Mouse (Mus musculus) heart, embryonic 11.5 days (tissue): Measurements from ENCODE around the gene Rbm34. TPM values are rescaled to one million over a fixed set of nuclear protein-coding genes. Genes with fewer than 3 reads are reported as not detected.
"Not testable (repeated sequence)": the region's sequence is repeated elsewhere in the genome, so short reads cannot be mapped to it uniquely, and the experiment has no call there.

Source experiments
- ATAC-seq: fragments of 200-750 bp; cut with Nextera tagmentation; replicated peaks from 2 replicates; pipeline ENCODE4 v1.8.0; 2017; ENCODE audit warnings: moderate library complexity; ENCODE audit not compliant: insufficient number of reproducible peaks, low FRiP score, low TSS enrichment
- H3K27ac ChIP-seq: fragments of 300-500 bp; sonication (generic); 2 replicates; pipeline ENCODE4 v1.5.1; 2014; ENCODE audit warnings: mild to moderate bottlenecking, low read depth, low read length
- H3K27me3 ChIP-seq: fragments of 300-500 bp; sonication (generic); 2 replicates; pipeline ENCODE4 v1.6.1; 2014; ENCODE audit warnings: mild to moderate bottlenecking, low read length, mixed read lengths; ENCODE audit not compliant: control insufficient read depth, insufficient read depth
- H3K36me3 ChIP-seq: fragments of 300-500 bp; sonication (generic); 2 replicates; pipeline ENCODE4 v1.6.1; 2014; ENCODE audit warnings: mild to moderate bottlenecking, low read length, moderate library complexity, mixed read lengths; ENCODE audit not compliant: control insufficient read depth, insufficient read depth
- H3K4me1 ChIP-seq: fragments of 300-500 bp; sonication (generic); 2 replicates; pipeline ENCODE4 v1.6.1; 2014; ENCODE audit warnings: low read length; ENCODE audit not compliant: control insufficient read depth, insufficient read depth
- H3K4me2 ChIP-seq: fragments of 300-500 bp; sonication (generic); 2 replicates; pipeline ENCODE4 v1.6.1; 2014; ENCODE audit warnings: mild to moderate bottlenecking, moderate library complexity
- H3K4me3 ChIP-seq: fragments of 300-500 bp; sonication (generic); 2 replicates; pipeline ENCODE4 v1.5.1; 2014; ENCODE audit warnings: low read depth, low read length
- H3K9ac ChIP-seq: fragments of 300-500 bp; sonication (generic); 2 replicates; pipeline ENCODE4 v1.6.1; 2014; ENCODE audit warnings: mild to moderate bottlenecking, low read depth, low read length, moderate library complexity
- H3K9me3 ChIP-seq: fragments of 300-500 bp; sonication (generic); replicated peaks from 2 replicates; pipeline ENCODE4 v1.6.1; 2016; ENCODE audit warnings: low read length; ENCODE audit not compliant: control insufficient read depth
- WGBS: fragments of 180-500 bp; shearing (Covaris S2); extraction: QIAGEN DNeasy Blood & Tissue Kit; methylation state at CpG from one replicate; pipeline ENCODE4 v1.1.7; 2014; ENCODE audit not compliant: insufficient replicate concordance; 5-methylcytosine and 5-hydroxymethylcytosine counted together
- polyA plus RNA-seq: library from polyadenylated mRNA; unstranded; fragments of >200 nt; fragmentation: Nextera tagmentation; extraction: Ambion mirVana; gene quantifications from 2 replicates; pipeline ENCODE4 v1.2.1, GENCODE M21; 2014

Gene Rbm34
- polyA plus RNA-seq, 1 experiment from 2014 or later: 15.6 TPM

DNA sequence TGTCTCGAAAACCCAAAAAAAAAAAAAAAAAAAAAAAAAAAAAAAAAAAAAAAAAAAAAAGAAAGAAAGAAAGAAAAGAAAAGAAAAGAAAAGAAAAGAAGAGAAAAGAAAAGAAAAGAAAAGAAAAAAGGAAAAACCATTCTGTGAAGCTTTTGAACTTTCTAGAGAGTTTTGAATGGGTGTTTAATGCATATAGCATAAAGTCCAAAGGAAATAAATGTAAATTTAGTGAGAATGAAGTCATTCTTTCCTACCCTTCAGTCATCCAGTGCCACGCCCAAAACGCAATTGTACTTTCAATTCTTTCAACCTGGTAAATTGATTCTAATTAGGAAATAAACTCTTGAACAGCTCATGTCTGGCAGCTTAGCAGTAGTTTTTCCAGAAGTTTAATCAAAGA is 7.7 kb upstream of the Rbm34 start:
- H3K4me2 ChIP-seq: peak overlapping the region; percentile 65
- H3K4me1 ChIP-seq, H3K9me3 ChIP-seq, H3K27ac ChIP-seq, H3K9ac ChIP-seq, H3K36me3 ChIP-seq, ATAC-seq, H3K27me3 ChIP-seq: not testable (repeated sequence)
- H3K4me3 ChIP-seq: peak overlapping the region; percentile 41; the same call in 1 of the 2 replicates
- WGBS: 35% methylated on average over 2 of the region's 3 CpGs

- ATAC-seq: no peak
- peaks cover 3% of the 10 kb centered on the region; the same call in 1 of the 2 replicates for H3K27me3 ChIP-seq
- H3K4me3 ChIP-seq: no peak overlapping the region
- WGBS: 78% methylated on average over 10 of the region's 10 CpGs
- H3K4me2 ChIP-seq: no peak overlapping the region
- H3K27ac ChIP-seq: no peak overlapping the region
- H3K4me1 ChIP-seq: no peaks in the 10 kb centered on the region
- no peaks in the 10 kb centered on the region for H3K9me3 ChIP-seq
- no peak overlapping the region for H3K9ac ChIP-seq
- no peaks in the 10 kb centered on the region for H3K36me3 ChIP-seq
Measured at GRCm38 (mm10) chr8:126978028-126978427, 7.2 kb upstream of the Rbm34 start.

DNA sequence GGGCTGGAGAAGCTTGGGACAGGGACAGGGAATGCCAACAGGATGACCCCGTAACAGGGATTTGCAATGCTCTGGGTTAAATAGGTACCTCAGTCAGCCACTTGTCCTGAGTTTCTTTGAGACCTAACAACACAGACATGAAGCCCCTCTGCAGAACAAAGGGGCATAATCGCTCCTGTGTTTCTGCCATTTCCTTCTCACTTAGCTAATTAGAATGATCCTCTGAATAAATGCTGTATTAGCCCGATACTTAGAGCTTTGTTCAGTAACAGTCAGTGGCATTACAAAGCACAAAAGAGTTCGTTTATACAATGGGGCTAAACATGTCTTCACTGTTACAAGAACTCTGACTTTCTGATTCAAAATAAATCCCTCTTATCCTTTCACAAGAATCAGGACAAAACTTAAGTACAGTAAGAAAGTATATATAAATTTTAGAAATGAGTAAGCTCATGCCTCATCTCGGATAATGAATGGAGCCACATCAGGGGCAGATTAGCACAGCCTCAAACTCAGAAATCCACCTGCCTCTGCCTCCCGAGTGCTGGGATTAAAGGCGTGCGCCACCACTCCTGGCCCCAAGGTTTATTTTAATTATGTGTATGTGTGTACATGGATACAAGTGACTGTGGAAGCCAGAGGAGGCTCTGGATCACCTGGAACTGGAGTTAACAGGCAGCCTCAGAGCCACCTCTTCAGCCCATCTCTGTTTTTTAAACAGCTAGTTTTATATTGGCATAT is 5.9 kb upstream of the Rbm34 start:
- no peak overlapping the region for H3K9ac ChIP-seq
- no peaks in the 10 kb centered on the region for H3K36me3 ChIP-seq
- no peak for ATAC-seq
- no peak overlapping the region for H3K4me3 ChIP-seq
- no peak overlapping the region for H3K4me2 ChIP-seq
- H3K27me3 ChIP-seq: peaks cover 3% of the 10 kb centered on the region; the same call in 1 of the 2 replicates
- 63% methylated on average over 8 of the region's 8 CpGs for WGBS
- no peaks in the 10 kb centered on the region for H3K9me3 ChIP-seq
- H3K27ac ChIP-seq: no peak overlapping the region
- H3K4me1 ChIP-seq: no peaks in the 10 kb centered on the region

DNA sequence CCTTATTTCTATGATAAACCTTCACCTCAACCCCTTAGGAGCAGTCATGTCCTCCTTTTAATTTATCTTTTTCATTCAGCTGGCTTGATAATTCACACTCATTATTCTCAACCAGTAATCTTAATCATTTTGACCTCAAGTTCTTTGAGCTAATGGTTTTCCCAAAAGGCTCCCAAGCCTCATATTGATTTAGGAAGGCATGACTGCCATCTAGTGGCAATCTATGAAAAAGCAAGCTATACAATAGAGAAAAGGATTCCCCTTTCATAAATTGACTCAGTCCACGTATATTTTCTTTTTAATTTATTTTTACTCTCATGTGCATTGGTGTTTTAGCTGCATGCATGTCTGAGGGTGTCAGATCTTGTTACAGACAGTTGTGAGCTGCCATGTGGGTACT is 4.8 kb upstream of the Rbm34 start:
- no peak for ATAC-seq
- 30% methylated on average over 1 of the region's 1 CpGs for WGBS
- H3K27me3 ChIP-seq: peaks cover 3% of the 10 kb centered on the region; the same call in 1 of the 2 replicates
- H3K27ac ChIP-seq: no peak overlapping the region
- no peaks in the 10 kb centered on the region for H3K36me3 ChIP-seq
- no peak overlapping the region for H3K4me3 ChIP-seq
- no peak overlapping the region for H3K4me2 ChIP-seq
- H3K4me1 ChIP-seq: no peaks in the 10 kb centered on the region; the same call in 1 of the 2 replicates
- H3K9me3 ChIP-seq: no peaks in the 10 kb centered on the region
- H3K9ac ChIP-seq: no peak overlapping the region

DNA sequence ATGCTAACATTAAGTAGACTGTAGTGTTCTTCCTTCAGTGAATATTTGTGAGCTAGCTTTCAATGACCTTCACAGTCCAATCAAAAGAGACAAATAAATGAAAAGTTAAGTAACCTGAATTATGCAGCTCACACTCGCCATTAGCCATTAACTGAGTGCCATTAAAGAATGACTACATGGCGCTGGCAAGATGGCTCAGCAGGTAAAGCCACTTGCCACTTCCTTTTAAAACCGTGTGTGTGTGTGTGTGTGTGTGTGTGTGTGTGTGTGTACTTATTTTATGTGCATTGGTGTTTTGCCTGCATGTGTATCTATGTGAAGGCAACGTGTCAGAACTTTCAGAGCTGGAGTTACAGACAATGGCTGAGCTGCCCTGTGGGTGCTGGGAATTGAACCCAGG is 3.6 kb upstream of the Rbm34 start:
- Histone ChIP-seq H3K4me1 (peaks cover 2% of the 10 kb centered on the region; the same call in 1 of the 2 replicates), H3K4me2 (no peak overlapping the region), H3K36me3 (no peaks in the 10 kb centered on the region), H3K9ac (no peak overlapping the region), H3K27ac (no peak overlapping the region), H3K27me3 (peaks cover 3% of the 10 kb centered on the region; the same call in 1 of the 2 replicates), H3K4me3 (no peak overlapping the region), H3K9me3 (no peaks in the 10 kb centered on the region)
- no peak for ATAC-seq
- WGBS: 78% methylated on average over 4 of the region's 4 CpGs

DNA sequence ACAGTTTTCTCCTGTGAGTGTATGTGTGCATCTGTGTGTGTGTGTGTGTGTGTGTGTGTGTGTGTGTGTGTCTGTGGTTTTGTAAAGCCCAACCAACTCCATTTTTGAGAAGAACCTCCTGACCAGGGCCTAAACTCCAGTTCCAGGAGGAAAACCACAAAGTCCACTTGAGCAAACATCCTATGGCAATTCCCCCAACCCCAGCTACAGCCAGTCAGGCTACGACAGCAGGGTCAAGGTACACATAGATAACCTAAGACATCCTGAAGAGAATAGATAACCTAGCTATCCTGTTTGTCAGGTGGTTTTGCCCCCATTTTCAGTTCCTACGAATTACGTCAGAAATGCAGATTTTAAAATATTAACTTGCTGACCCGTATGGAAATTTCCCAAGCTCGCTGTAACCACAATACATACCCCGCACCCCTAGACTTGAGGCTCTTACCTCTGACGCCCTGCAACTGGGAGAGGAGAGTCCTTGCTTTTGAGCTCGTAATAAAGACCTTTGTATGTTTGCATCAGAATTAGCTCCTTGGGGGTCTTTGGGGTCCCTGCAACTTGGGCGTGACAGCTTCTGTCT is 2.9 kb upstream of the Rbm34 start:
- 66% methylated on average over 9 of the region's 9 CpGs for WGBS
- ATAC-seq: no peak
- Histone ChIP-seq H3K4me2 (no peak overlapping the region), H3K36me3 (peaks cover under 1% of the 10 kb centered on the region; the same call in 1 of the 2 replicates), H3K4me1 (peaks cover 2% of the 10 kb centered on the region; the same call in 1 of the 2 replicates), H3K4me3 (no peak overlapping the region), H3K9me3 (no peaks in the 10 kb centered on the region), H3K27me3 (peaks cover 3% of the 10 kb centered on the region; the same call in 1 of the 2 replicates), H3K27ac (no peak overlapping the region), H3K9ac (no peak overlapping the region)

- Histone ChIP-seq H3K36me3 (peaks cover 7% of the 10 kb centered on the region), H3K9me3 (no peaks in the 10 kb centered on the region), H3K4me3 (no peak overlapping the region), H3K9ac (no peak overlapping the region), H3K27me3 (peaks cover 3% of the 10 kb centered on the region; the same call in 1 of the 2 replicates), H3K27ac (no peak overlapping the region), H3K4me2 (no peak overlapping the region), H3K4me1 (peaks cover 2% of the 10 kb centered on the region; the same call in 1 of the 2 replicates)
- 61% methylated on average over 2 of the region's 2 CpGs for WGBS
- ATAC-seq: no peak
Measured at GRCm38 (mm10) chr8:126972649-126973048, 1.8 kb upstream of the Rbm34 start.

DNA sequence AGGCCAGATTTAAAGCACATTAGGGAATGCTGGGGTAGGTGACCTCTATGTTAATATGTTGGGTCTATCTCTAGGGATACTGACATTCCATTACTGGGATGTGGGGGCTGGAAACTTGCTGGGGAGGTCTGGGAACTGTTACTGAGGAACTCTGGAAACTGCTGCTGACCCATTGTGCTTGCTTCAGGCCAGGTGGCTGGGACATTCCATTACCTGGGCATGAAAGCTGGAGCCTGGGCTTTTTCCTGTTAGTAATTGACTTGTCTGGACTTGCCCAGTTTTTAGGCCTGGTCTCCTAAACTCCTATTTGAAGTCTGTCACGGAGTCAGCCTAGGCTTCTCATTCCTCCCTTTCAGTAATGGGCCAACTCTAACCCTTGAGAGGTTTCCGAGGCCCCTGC is 1.2 kb upstream of the Rbm34 start:
- 88% methylated on average over 2 of the region's 2 CpGs for WGBS

More for the DNA sequence above, 1.2 kb upstream of the Rbm34 start:
- Histone ChIP-seq H3K4me3 (no peak overlapping the region), H3K9ac (no peak overlapping the region), H3K4me1 (peaks cover 2% of the 10 kb centered on the region; the same call in 1 of the 2 replicates), H3K4me2 (no peak overlapping the region), H3K27me3 (peaks cover under 1% of the 10 kb centered on the region; the same call in 1 of the 2 replicates), H3K9me3 (no peaks in the 10 kb centered on the region), H3K27ac (no peak overlapping the region), H3K36me3 (peaks cover 7% of the 10 kb centered on the region)
- no peak for ATAC-seq
